Mouse (Mus musculus) CH12.LX (cell line): ENCODE measurements around the gene Flad1.

ENCODE experiments used
- CHD1 ChIP-seq: IDR thresholded peaks from 2 replicates; pipeline ENCODE4 v1.6.1; 2012; ENCODE audit warnings: low read depth, low read length, improper control_type of control experiment, inconsistent platforms
- CTCF ChIP-seq, 2 experiments: IDR thresholded peaks in 1 of 2; conservative IDR thresholded peaks in 1 of 2; 2 replicates each; pipeline ENCODE4 v1.5.1; 2011 to 2012; ENCODE audit warnings: low read depth in 2 of 2, low read length in 2 of 2, improper control_type of control experiment in 1 of 2, inconsistent platforms in 1 of 2, mild to moderate bottlenecking in 1 of 2, moderate library complexity in 1 of 2
- GABPA ChIP-seq: IDR thresholded peaks from 2 replicates; pipeline ENCODE4 v1.6.1; 2012; ENCODE audit warnings: low read depth, low read length, improper control_type of control experiment, inconsistent platforms; ENCODE audit not compliant: insufficient replicate concordance
- POLR2A ChIP-seq: IDR thresholded peaks from 2 replicates; pipeline ENCODE4 v1.6.1; 2011; ENCODE audit warnings: low read depth, mild to moderate bottlenecking, improper control_type of control experiment, low read length
- USF1 ChIP-seq: IDR thresholded peaks from 2 replicates; pipeline ENCODE4 v1.6.1; 2014; ENCODE audit warnings: low read depth, mild to moderate bottlenecking, inconsistent platforms, low read length, improper control_type of control experiment
- ZMIZ1 ChIP-seq: IDR thresholded peaks from 2 replicates; pipeline ENCODE4 v1.6.1; 2012; ENCODE audit warnings: low read depth, mild to moderate bottlenecking, inconsistent platforms, low read length, improper control_type of control experiment

DNA sequence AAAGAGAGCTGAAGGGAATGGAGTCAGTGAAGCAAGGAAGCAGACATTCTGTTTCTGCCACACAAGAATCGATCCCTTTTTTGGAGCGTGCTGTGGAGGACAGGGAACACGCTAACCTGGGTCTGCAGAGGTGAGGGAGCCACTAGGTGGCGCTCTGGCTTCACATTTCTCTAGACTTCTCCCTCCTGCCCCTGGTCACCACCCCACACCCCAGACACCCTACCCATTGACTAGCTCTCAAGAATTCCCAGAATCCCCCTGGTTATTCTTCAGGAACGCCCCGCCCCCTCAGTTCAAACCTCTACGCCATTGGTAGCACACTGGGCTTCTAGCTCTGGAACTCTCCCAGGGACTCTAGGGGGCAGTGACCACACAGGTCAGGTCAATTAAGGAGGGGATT lies 37.9 kb upstream of the Flad1 start:
- TF ChIP-seq ZMIZ1, result no peak
- no peak for TF ChIP-seq USF1
- TF ChIP-seq CHD1, result no peak
- peak; percentile 75 to 84 for TF ChIP-seq CTCF (conservative IDR thresholded peaks at IDR 0.05 in 1 of 2, IDR thresholded peaks at IDR 0.05 in 1 of 2; ENCODE audit: low read depth in 2 of 2, low read length in 2 of 2)
- TF ChIP-seq POLR2A, result no peak
- no peak for TF ChIP-seq GABPA
